Mouse (Mus musculus) E14TG2a.4 (cell line): Measurements from ENCODE around the gene Prkn.

ENCODE experiments used
- CTCF ChIP-seq: conservative IDR thresholded peaks from 2 replicates; pipeline ENCODE4 v1.5.1; 2014; ENCODE audit warnings: low read length
- NANOG ChIP-seq: IDR thresholded peaks from 2 replicates; pipeline ENCODE4 v1.6.1; 2014; ENCODE audit warnings: borderline replicate concordance, low read length, mixed read lengths
- POU5F1 ChIP-seq: IDR thresholded peaks from 2 replicates; pipeline ENCODE4 v1.6.1; 2014; ENCODE audit warnings: low read length, borderline replicate concordance

GRCm38 (mm10) chr17:11162770-11163169, 322.6 kb downstream of the Prkn start:
- TF ChIP-seq CTCF (no peak), POU5F1 (no peak), NANOG (no peak)
